Mouse (Mus musculus) lung, embryonic 16.5 days (tissue): ENCODE results near the gene Vmn1r201. TPM values are rescaled to one million over a fixed set of nuclear protein-coding genes. Genes with fewer than 3 reads are reported as not detected.

ENCODE experiments used
- ATAC-seq: fragments of 200-750 bp; cut with Nextera tagmentation; 2 replicates; pipeline ENCODE4 v1.8.0; 2017; ENCODE audit warnings: low read depth, mild to moderate bottlenecking, moderate library complexity
- H3K27ac ChIP-seq: fragments of 300-500 bp; sonication (generic); 2 replicates; pipeline ENCODE4 v1.5.1; 2014; ENCODE audit warnings: mild to moderate bottlenecking, control low read depth, low read length
- H3K27me3 ChIP-seq: fragments of 300-500 bp; sonication (generic); 2 replicates; pipeline ENCODE4 v1.6.1; 2014; ENCODE audit warnings: low read depth, low read length, mixed read lengths; ENCODE audit not compliant: control insufficient read depth, insufficient read depth
- H3K36me3 ChIP-seq: fragments of 300-500 bp; sonication (generic); 2 replicates; pipeline ENCODE4 v1.6.1; 2014; ENCODE audit warnings: low read length; ENCODE audit not compliant: control insufficient read depth, insufficient read depth
- H3K4me1 ChIP-seq: fragments of 300-500 bp; sonication (generic); replicated peaks from 2 replicates; pipeline ENCODE4 v1.6.1; 2014; ENCODE audit warnings: low read length, mixed read lengths; ENCODE audit not compliant: control insufficient read depth, insufficient read depth
- H3K4me2 ChIP-seq: fragments of 300-500 bp; sonication (generic); 2 replicates; pipeline ENCODE4 v1.6.1; 2014; ENCODE audit warnings: low read depth, low read length, control low read depth
- H3K4me3 ChIP-seq: fragments of 300-500 bp; sonication (generic); 2 replicates; pipeline ENCODE4 v1.5.1; 2014; ENCODE audit warnings: mild to moderate bottlenecking, low read length, control low read depth
- H3K9ac ChIP-seq: fragments of 300-500 bp; sonication (generic); 2 replicates; pipeline ENCODE4 v1.6.1; 2014; ENCODE audit warnings: low read length, control low read depth
- H3K9me3 ChIP-seq: fragments of 300-500 bp; sonication (generic); 2 replicates; pipeline ENCODE4 v1.6.1; 2016; ENCODE audit warnings: low read length; ENCODE audit not compliant: control insufficient read depth
- WGBS: fragments of 180-500 bp; shearing (Covaris S2); extraction: QIAGEN DNeasy Blood & Tissue Kit; methylation state at CpG from one replicate; pipeline ENCODE4 v1.1.7; 2014; 5-methylcytosine and 5-hydroxymethylcytosine counted together
- polyA plus RNA-seq: library from polyadenylated mRNA; unstranded; fragments of >200 nt; fragmentation: Nextera tagmentation; extraction: Ambion mirVana; gene quantifications from 2 replicates; pipeline ENCODE4 v1.2.1, GENCODE M21; 2015

Vmn1r201 gene
- polyA plus RNA-seq, result not detected in 2 replicates

- Histone ChIP-seq H3K9ac (no peak within 1 kb of the TSS), H3K4me2 (no peak within 1 kb of the TSS), H3K36me3 (no peaks in the 10 kb centered on the region), H3K27ac (no peak within 1 kb of the TSS), H3K27me3 (no peaks in the 10 kb centered on the region), H3K9me3 (no peaks in the 10 kb centered on the region), H3K4me3 (no peak within 1 kb of the TSS), H3K4me1 (no peaks in the 10 kb centered on the region)
- ATAC-seq, result no peak
- WGBS, result 55% methylated on average over 1 of the region's 1 CpGs
Measured at GRCm38 (mm10) chr13:22471623-22472022, at the start of gene Vmn1r201. TSS of gene Vmn1r201 (plus strand) at chr13:22471923.

DNA sequence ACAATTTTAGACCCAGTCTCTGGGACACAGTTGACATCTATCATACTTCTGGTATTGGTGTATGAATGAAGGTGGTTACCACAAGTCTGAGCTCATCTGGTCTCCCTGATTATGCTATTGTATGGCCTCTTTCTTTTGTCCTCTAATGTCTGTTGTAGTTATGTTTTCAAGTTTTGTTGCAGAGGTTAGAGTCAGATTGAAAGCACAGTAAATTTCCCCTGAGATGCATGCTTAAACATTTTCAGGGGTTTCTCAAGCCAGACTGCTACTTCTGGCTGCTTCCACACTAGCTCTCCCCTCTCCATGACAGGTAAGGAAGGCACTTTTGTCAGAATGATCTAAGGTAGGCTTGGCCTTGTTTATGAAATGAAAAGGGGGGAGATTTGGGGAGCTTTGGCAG is 16.6 kb upstream of the Vmn1r201 start:
- H3K27me3 ChIP-seq, result no peaks in the 10 kb centered on the region
- H3K4me3 ChIP-seq, result no peak overlapping the region

GRCm38 (mm10) chr13:22502431-22502830 is 30.7 kb downstream of the Vmn1r201 start:
- Histone ChIP-seq H3K27me3 (no peaks in the 10 kb centered on the region), H3K4me1 (no peaks in the 10 kb centered on the region), H3K4me3 (no peak overlapping the region), H3K9me3 (no peaks in the 10 kb centered on the region), H3K4me2 (no peak overlapping the region), H3K9ac (no peak overlapping the region), H3K27ac (no peak overlapping the region), H3K36me3 (no peaks in the 10 kb centered on the region)
- WGBS, result 70% methylated on average over 3 of the region's 3 CpGs
- no peak for ATAC-seq

More for the DNA sequence above, 16.6 kb upstream of the Vmn1r201 start:
- no peaks in the 10 kb centered on the region for H3K9me3 ChIP-seq
- H3K4me1 ChIP-seq, result no peaks in the 10 kb centered on the region
- H3K9ac ChIP-seq, result no peak overlapping the region
- no peak overlapping the region for H3K4me2 ChIP-seq
- ATAC-seq, result no peak
- H3K27ac ChIP-seq, result no peak overlapping the region
- no peaks in the 10 kb centered on the region for H3K36me3 ChIP-seq

DNA sequence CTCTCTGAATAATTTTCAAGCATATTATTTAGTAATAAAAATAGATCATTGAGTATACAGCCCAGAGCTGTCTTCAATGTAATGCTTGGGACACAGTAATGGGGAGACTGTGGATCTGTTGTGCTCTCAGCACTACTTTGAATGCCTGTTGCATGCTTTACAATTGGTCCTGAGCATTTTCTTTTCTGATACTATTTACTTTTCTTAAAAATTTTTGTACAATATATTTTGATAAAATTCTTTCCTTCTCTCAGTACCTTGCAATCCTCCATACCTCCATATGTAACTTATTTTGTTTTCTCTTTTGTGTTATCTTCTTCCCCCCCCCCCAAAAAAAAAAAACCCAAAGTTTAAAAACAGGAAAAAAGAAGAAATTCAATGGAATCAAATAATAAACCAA is 33.6 kb downstream of the Vmn1r201 start, which contains the start of gene Vmn1r202:
Gene Vmn1r202, minus strand, starts transcription at position 101 of the 400 bp plus-strand sequence.
- Histone ChIP-seq H3K36me3 (no peaks in the 10 kb centered on the region), H3K9me3 (no peaks in the 10 kb centered on the region), H3K4me3 (no peak within 1 kb of the TSS), H3K4me1 (no peaks in the 10 kb centered on the region), H3K4me2 (no peak within 1 kb of the TSS), H3K9ac (no peak within 1 kb of the TSS), H3K27ac (no peak within 1 kb of the TSS), H3K27me3 (no peaks in the 10 kb centered on the region)
- no peak for ATAC-seq

DNA sequence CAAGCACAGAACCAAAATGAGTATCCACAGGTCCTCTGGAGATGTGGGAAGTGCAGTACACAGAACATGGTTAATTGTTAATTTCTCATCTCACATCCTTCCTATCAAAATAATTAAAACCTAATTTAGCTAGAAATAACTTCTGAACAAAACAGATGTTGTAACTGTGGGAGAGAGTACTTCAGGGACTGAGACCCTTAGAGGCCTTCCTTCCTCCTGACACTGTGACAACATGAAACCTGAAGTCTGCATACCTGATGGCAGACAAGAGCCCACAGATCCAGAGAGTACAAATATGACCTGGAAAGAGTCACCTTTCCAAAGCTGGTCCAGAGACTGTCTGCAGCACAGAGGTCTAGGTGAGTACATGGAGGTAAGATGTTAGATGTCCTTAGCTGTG is 46.1 kb downstream of the Vmn1r201 start, which contains the start of gene Vmn1r203:
Gene Vmn1r203, plus strand, starts transcription at position 301 of the 400 bp plus-strand sequence.
- no peaks in the 10 kb centered on the region for H3K36me3 ChIP-seq
- H3K27me3 ChIP-seq, result no peaks in the 10 kb centered on the region
- no peak within 1 kb of the TSS for H3K9ac ChIP-seq
- no peak within 1 kb of the TSS for H3K4me3 ChIP-seq
- H3K27ac ChIP-seq, result no peak within 1 kb of the TSS
- no peak for ATAC-seq
- H3K9me3 ChIP-seq, result no peaks in the 10 kb centered on the region
- no peak within 1 kb of the TSS for H3K4me2 ChIP-seq
- no peaks in the 10 kb centered on the region for H3K4me1 ChIP-seq

Other genes with a start within 250 kb of the Vmn1r201 start
- gene Vmn1r193, start 248.8 kb upstream of the Vmn1r201 start, polyA plus RNA-seq, result not detected in 2 replicates
- gene Vmn1r194, start 227.7 kb upstream of the Vmn1r201 start, polyA plus RNA-seq, result not detected in 2 replicates
- not detected in 2 replicates for gene Vmn1r195, start 201.4 kb upstream of the Vmn1r201 start, polyA plus RNA-seq
- gene Vmn1r196, start 182.0 kb upstream of the Vmn1r201 start, polyA plus RNA-seq, result not detected in 2 replicates
- gene Vmn1r197, start 147.3 kb upstream of the Vmn1r201 start, polyA plus RNA-seq, result not detected in 2 replicates
- not detected in 2 replicates for gene Vmn1r198, start 121.6 kb upstream of the Vmn1r201 start, polyA plus RNA-seq
- gene Vmn1r199, start 92.1 kb upstream of the Vmn1r201 start, polyA plus RNA-seq, result not detected in 2 replicates
- gene Vmn1r200, start 81.5 kb upstream of the Vmn1r201 start, polyA plus RNA-seq, result not detected in 2 replicates
- gene Vmn1r202, start 33.5 kb downstream of the Vmn1r201 start, polyA plus RNA-seq, result not detected in 2 replicates
- gene Vmn1r203, start 46.2 kb downstream of the Vmn1r201 start, polyA plus RNA-seq, result not detected in 2 replicates
- gene Vmn1r204, start 81.3 kb downstream of the Vmn1r201 start, polyA plus RNA-seq, result not detected in 2 replicates
- not detected in 2 replicates for gene Vmn1r205, start 121.1 kb downstream of the Vmn1r201 start, polyA plus RNA-seq
- gene Vmn1r206, start 152.3 kb downstream of the Vmn1r201 start, polyA plus RNA-seq, result not detected in 2 replicates